Mouse (Mus musculus): ENCODE data around the gene Galm. TPM values are rescaled to one million over a fixed set of nuclear protein-coding genes. Genes with fewer than 3 reads are reported as not detected.
"Not testable (repeated sequence)": the region's sequence is repeated elsewhere in the genome, so short reads cannot be mapped to it uniquely, and the experiment has no call there.

Gene Galm
- polyA plus RNA-seq, 2 experiments from 2014 or later, result 51.3 to 58.6 TPM

DNA sequence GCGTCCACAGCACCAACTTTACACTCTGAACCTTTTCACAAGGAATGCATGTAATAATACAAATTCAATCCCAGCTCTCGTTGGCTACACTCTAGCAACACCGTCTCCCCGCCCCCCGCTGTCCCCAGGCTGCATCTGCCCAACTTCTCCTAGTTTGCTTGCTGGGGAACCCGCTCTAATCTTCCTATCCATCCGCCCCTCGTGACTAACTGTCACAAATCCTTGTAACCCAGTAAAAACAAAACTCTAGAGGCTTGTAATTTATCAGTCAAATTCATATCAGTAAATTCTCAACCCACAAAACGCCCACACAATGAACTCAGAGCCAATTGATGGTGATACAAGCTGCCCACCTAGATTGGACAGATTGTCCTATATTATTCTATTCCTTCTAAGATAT is 93.9 kb downstream of the Galm start:
- no peak for ATAC-seq

- ATAC-seq, result peak; percentile 48
Observed at GRCm38 (mm10) chr17:80221890-80222628, 94.8 kb downstream of the Galm start.

DNA sequence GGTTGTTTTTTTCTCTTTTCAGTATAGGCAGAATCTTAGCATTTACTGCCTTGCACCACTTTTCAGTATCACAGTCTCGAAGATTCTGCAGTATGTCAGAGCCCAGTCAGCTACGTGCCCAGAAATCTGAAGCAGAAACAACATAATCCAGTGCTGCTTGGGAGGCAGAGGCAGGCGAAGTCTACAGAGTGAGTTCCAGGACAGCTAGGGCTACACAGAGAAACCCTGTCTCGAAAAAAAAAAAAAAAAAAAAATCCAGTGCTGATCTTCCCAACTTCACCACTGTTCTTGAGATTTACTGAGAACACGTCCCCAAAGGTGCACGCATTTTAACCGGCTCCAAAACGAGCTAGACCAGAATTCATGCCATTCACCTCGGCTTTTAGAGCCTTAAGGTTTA is 96.6 kb downstream of the Galm start:
- ATAC-seq, result peak; percentile 21

- ATAC-seq, result peak; percentile 95
Observed at GRCm38 (mm10) chr17:80224326-80225116, 97.2 kb downstream of the Galm start, which contains the start of gene Gemin6. Gene Gemin6 (plus strand): TSS chr17:80224441.

GRCm38 (mm10) chr17:80225142-80225541 is 97.9 kb downstream of the Galm start:
- ATAC-seq, result not testable (repeated sequence)

- no peak for ATAC-seq
Observed at GRCm38 (mm10) chr17:80229396-80229795, 102.1 kb downstream of the Galm start.

DNA sequence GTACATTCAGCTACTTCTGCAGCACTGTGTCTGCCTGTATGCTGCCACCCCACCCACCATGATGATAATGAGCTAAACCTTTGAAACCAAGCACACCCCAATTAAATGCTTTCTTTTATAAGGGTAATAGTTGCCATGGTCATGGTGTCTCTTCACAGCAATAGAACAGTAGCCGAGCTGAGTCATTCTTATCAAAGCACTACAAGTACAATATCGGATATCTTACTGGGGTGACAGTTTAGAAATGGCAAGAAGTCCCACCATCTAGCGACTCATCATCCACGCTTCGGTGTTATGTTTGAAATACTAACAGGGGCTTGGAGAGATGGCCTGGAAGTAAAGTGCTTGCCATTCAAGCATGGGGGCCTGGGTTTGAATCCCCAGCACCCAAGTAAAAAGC is 106.6 kb downstream of the Galm start:
- ATAC-seq, result no peak

DNA sequence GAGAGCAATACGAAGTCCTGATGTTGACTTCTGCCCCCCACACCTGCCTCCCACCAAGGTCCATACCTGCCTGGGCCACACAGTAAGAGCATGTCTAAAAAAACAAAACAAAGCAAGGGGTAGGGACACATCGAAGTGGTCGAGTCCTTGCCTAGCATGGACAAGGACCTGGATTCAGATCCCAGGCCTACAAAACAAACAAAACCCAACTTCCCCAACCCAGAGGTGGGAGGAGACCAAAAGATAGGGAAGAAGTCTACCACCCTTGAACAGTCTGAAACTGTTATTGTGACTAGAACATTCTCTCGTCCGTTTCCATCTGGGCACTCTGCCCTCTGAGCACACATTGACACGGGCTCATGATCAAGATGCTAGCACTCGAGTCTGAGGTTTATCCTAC is 107.1 kb downstream of the Galm start:
- no peak for ATAC-seq

Other genes with a start within 250 kb of the Galm start
- 10 to 100 TPM; 14.3 to 14.4 TPM for gene Atl2, start 231.3 kb upstream of the Galm start, polyA plus RNA-seq (2017; shearing (Covaris generic))
- 10 to 100 TPM; 23.0 to 30.2 TPM for gene Hnrnpll, start 65.1 kb upstream of the Galm start, polyA plus RNA-seq (2017; shearing (Covaris generic))
- 100 to 1,000 TPM; 498 to 562 TPM for gene Srsf7, start 79.8 kb downstream of the Galm start, polyA plus RNA-seq (2017; shearing (Covaris generic))
- not detected for gene Ttc39d, start 80.0 kb downstream of the Galm start, polyA plus RNA-seq (2017; shearing (Covaris generic))
- 10 to 100 TPM in 1 of 2 experiments, 1 to 10 TPM in 1; 9.6 to 10.2 TPM for gene Gemin6, start 97.0 kb downstream of the Galm start, polyA plus RNA-seq (2017; shearing (Covaris generic))
- 1 to 10 TPM; 2.4 to 3.2 TPM for gene Morn2, start 162.7 kb downstream of the Galm start, polyA plus RNA-seq (2017; shearing (Covaris generic))
- 10 to 100 TPM in 1 of 2 experiments, 1 to 10 TPM in 1; 8.2 to 11.8 TPM for gene Dhx57, start 163.0 kb downstream of the Galm start, polyA plus RNA-seq (2017; shearing (Covaris generic))
- not detected for gene Arhgef33, start 179.9 kb downstream of the Galm start, polyA plus RNA-seq (2017; shearing (Covaris generic))
- not detected for gene Gm10190, start 246.1 kb downstream of the Galm start, polyA plus RNA-seq (2017; shearing (Covaris generic))